Mouse (Mus musculus) CD4-positive, CD25-positive, alpha-beta regulatory T cell, adult 2 months (primary cell): ENCODE results near the gene Ttc41.

Experiments
- DNase-seq: peaks from one replicate; pipeline ENCODE4 v3.0.0-alpha.2; 2012; ENCODE audit warnings: low read depth, low spot score

Ttc41 gene

DNA sequence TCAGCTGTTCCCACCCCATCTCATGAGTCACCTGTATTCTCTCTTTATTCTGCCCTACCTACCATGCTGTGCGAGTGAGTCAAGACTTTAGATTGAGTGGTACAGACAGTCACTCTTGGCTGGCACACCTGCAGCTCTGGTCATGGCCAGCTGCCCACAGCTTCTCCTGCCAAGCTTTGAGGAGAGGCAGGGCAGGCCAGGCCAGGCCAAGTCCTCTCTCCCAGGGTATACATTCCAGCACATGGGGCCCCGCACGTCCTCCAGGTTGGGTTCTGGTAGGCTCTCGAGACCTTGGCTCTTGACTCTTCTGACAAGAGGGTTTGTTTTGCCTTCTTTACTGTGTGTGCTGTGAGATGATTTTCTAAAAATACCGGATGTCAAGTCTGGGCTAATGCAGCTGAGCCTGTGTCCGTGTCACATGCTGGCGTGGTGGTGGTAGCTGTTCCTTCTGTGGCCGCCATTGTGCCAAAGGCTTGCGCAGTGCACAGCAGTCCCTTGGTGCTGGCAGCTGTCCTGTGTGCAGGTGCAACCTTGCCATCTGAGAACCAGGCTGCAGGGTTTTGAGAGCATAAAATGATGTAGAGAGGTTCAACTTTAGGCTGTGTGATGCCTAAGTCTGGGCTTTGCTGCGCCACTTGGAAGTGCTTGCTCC is 120.4 kb downstream of the Ttc41 start:
- DNase-seq = no peak
